Comparison of ENCODE assay signal across 10 mouse cellular contexts in the genomic region with DNA sequence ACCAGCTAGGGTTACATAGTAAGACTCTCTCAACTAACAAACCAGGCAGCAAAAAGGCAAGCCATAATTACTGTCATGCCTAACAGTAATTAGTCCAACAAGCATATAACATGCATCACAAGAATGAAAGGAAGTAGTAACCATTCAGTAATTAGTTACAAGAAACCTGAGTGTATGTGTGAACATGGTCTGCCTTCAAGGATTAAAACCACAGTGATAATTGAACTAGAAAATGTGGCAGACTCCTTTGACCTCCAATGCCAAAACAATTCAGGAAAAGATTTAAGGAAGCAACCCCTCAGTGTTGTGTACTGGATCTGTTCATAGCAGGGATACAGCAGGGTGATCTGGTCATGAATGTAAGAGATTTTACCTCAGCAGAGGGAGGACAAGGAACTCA. TPM values are rescaled to one million over a fixed set of nuclear protein-coding genes. Genes with fewer than 3 reads are reported as not detected.
DNase-seq lines count a peak whose midpoint lies in the region; ATAC-seq and TF ChIP-seq lines count a peak whose summit lies in the region.
"Had no signal": no experiment of that assay in that cellular context is flagged by ENCODE, and none has a peak within 500 bp of the region (broad histone marks: within the 10 kb centered on the region; RNA-seq: fewer than 3 reads in every experiment).

No protein-coding gene starts in this region.

- TF ChIP-seq POLR2A in embryonic fibroblast, embryonic 13.5 days (IDR thresholded peaks at IDR 0.05; ENCODE audit: low read depth, low read length) = no peak

- H3K4me2 ChIP-seq in forebrain, embryonic 11.5 days (ENCODE audit: low read depth, low read length, severe bottlenecking) = no peak overlapping the region
- peak overlapping the region; percentile 56; the same call in 1 of the 2 replicates for H3K4me2 ChIP-seq in lung, embryonic 14.5 days

- peak overlapping the region; percentile 97; the same call in 1 of the 2 replicates for H3K27ac ChIP-seq in forebrain, embryonic 10.5 days
- no peak overlapping the region for H3K27ac ChIP-seq in forebrain, embryonic 11.5 days (ENCODE audit: low read depth, low read length)
- H3K27ac ChIP-seq in lung, embryonic 14.5 days (ENCODE audit: low read depth) = no peak overlapping the region
- H3K27ac ChIP-seq in embryonic fibroblast, embryonic 13.5 days (ENCODE audit: insufficient read depth, low read length) = no peak overlapping the region

- peaks cover 12% of the 10 kb centered on the region for H3K4me1 ChIP-seq in forebrain, embryonic 10.5 days
- H3K4me1 ChIP-seq in forebrain, embryonic 11.5 days (replicated peaks; ENCODE audit: control insufficient read depth, insufficient read depth, low read length) = no peaks in the 10 kb centered on the region
- H3K4me1 ChIP-seq in lung, embryonic 14.5 days (ENCODE audit: insufficient read depth) = no peaks in the 10 kb centered on the region
- H3K4me1 ChIP-seq in embryonic fibroblast, embryonic 13.5 days (ENCODE audit: control insufficient read depth, insufficient read depth, low read length) = no peaks in the 10 kb centered on the region
- H3K4me1 ChIP-seq: forebrain, embryonic 12.5 days; heart, embryonic 15.5 days had no signal

- no peak for TF ChIP-seq CTCF in lung, embryonic 14.5 days (IDR thresholded peaks at IDR 0.05; ENCODE audit: low read depth)
- no peak for TF ChIP-seq CTCF in embryonic fibroblast, embryonic 13.5 days (IDR thresholded peaks at IDR 0.05; ENCODE audit: borderline replicate concordance, insufficient read depth, low read length)

- H3K9ac ChIP-seq in forebrain, embryonic 11.5 days (ENCODE audit: low read length) = no peak overlapping the region
- H3K9ac ChIP-seq in lung, embryonic 14.5 days = no peak overlapping the region
- H3K9ac ChIP-seq: forebrain, embryonic 12.5 days; heart, embryonic 15.5 days had no signal

- DNase-seq in forebrain, embryonic 10.5 days (ENCODE audit: extremely low spot score, low spot score) = no peak
- DNase-seq in forebrain, embryonic 11.5 days (ENCODE audit: low spot score) = no peak
- no peak for DNase-seq in lung, embryonic 14.5 days
- DNase-seq in lung, postnatal 10 days = no peak
- DNase-seq in naive thymus-derived CD4-positive, alpha-beta T cell, adult 2 months (ENCODE audit: low read depth) = peak; percentile 15
- DNase-seq in yolk sac, embryonic 10.5 days (ENCODE audit: low spot score) = no peak
- DNase-seq in testis, postnatal 14 days (ENCODE audit: low spot score) = no peak

- H3K27me3 ChIP-seq in forebrain, embryonic 10.5 days (ENCODE audit: poor library complexity, severe bottlenecking) = peaks cover 73% of the 10 kb centered on the region
- no peaks in the 10 kb centered on the region; the same call in 1 of the 2 replicates for H3K27me3 ChIP-seq in forebrain, embryonic 11.5 days (ENCODE audit: control insufficient read depth, insufficient read depth, low read length)
- no peaks in the 10 kb centered on the region for H3K27me3 ChIP-seq in lung, embryonic 14.5 days (ENCODE audit: insufficient read depth, low read length)
- H3K27me3 ChIP-seq: heart, embryonic 15.5 days had no signal

- H3K9me3 ChIP-seq in forebrain, embryonic 10.5 days = no peaks in the 10 kb centered on the region
- H3K9me3 ChIP-seq in forebrain, embryonic 11.5 days (ENCODE audit: control insufficient read depth, low read length) = no peaks in the 10 kb centered on the region
- no peaks in the 10 kb centered on the region for H3K9me3 ChIP-seq in lung, embryonic 14.5 days (ENCODE audit: low read depth, low read length)
- H3K9me3 ChIP-seq: forebrain, embryonic 12.5 days; heart, embryonic 15.5 days had no signal

- no peaks in the 10 kb centered on the region for H3K36me3 ChIP-seq in forebrain, embryonic 10.5 days (replicated peaks)
- H3K36me3 ChIP-seq in forebrain, embryonic 11.5 days (ENCODE audit: control insufficient read depth, insufficient read depth, low read length) = no peaks in the 10 kb centered on the region
- H3K36me3 ChIP-seq in lung, embryonic 14.5 days (ENCODE audit: insufficient read depth) = no peaks in the 10 kb centered on the region
- H3K36me3 ChIP-seq: forebrain, embryonic 12.5 days; heart, embryonic 15.5 days had no signal

- no peak overlapping the region for H3K4me3 ChIP-seq in forebrain, embryonic 10.5 days
- H3K4me3 ChIP-seq in forebrain, embryonic 11.5 days (ENCODE audit: low read depth, low read length) = no peak overlapping the region
- no peak overlapping the region for H3K4me3 ChIP-seq in lung, embryonic 14.5 days (ENCODE audit: low read depth, low read length)
- H3K4me3 ChIP-seq in embryonic fibroblast, embryonic 13.5 days (ENCODE audit: insufficient read depth, low read length) = 0 out of 2 replicates have a peak overlapping the region, but pooled peaks have one; percentile 42

- ATAC-seq in forebrain, embryonic 11.5 days (replicated peaks; ENCODE audit: low FRiP score) = no peak
- ATAC-seq in lung, embryonic 14.5 days (ENCODE audit: insufficient read depth) = no peak

RNA-seq across cellular contexts. Expression of a gene that starts 7.3 kb away (rescaled TPM):
- 12.4 TPM in 2 replicates for polyA plus RNA-seq in forebrain, embryonic 10.5 days (2016; fragmentation: Nextera tagmentation; extraction: Ambion mirVana)
- polyA plus RNA-seq in forebrain, embryonic 11.5 days (2014; fragmentation: Nextera tagmentation; extraction: Ambion mirVana) = 14.5 and 16.0 TPM in 2 replicates
- polyA plus RNA-seq in lung, embryonic 14.5 days (2014; fragmentation: Nextera tagmentation; extraction: Ambion mirVana) = 7.1 and 7.4 TPM in 2 replicates
- 2.4 and 5.9 TPM in 2 replicates for polyA plus RNA-seq in embryonic fibroblast, embryonic 13.5 days (2011; ENCODE audit: insufficient read length, low read depth, missing spikeins)

RNA-seq across cellular contexts. Expression of a gene that starts 31.4 kb away (rescaled TPM):
- polyA plus RNA-seq in forebrain, embryonic 10.5 days (2016; fragmentation: Nextera tagmentation; extraction: Ambion mirVana) = 41.1 and 44.3 TPM in 2 replicates
- 45.1 and 53.6 TPM in 2 replicates for polyA plus RNA-seq in forebrain, embryonic 11.5 days (2014; fragmentation: Nextera tagmentation; extraction: Ambion mirVana)
- polyA plus RNA-seq in lung, embryonic 14.5 days (2014; fragmentation: Nextera tagmentation; extraction: Ambion mirVana) = 65.9 and 66.9 TPM in 2 replicates
- polyA plus RNA-seq in embryonic fibroblast, embryonic 13.5 days (2011; ENCODE audit: insufficient read length, low read depth, missing spikeins) = 42.5 and 62.6 TPM in 2 replicates
